Comparison of ENCODE assay signal across 11 mouse cellular contexts in genomic region chr11:52077939-52078338, GRCm38 (mm10). TPM values are rescaled to one million over a fixed set of nuclear protein-coding genes. Genes with fewer than 3 reads are reported as not detected.
DNase-seq lines count a peak whose midpoint lies in the region; ATAC-seq and TF ChIP-seq lines count a peak whose summit lies in the region.
"Had no signal": no experiment of that assay in that cellular context is flagged by ENCODE, and none has a peak within 500 bp of the region (broad histone marks: within the 10 kb centered on the region; RNA-seq: fewer than 3 reads in every experiment).

No protein-coding gene starts in this region.

- peaks cover 0 to 23% of the 10 kb centered on the region in 2 experiments; a peak in 2 of 4 replicates for H3K36me3 ChIP-seq in MEL (ENCODE audit: control insufficient read depth in 1 of 2, insufficient read depth in 2 of 2, low read length in 2 of 2)
- no peaks in the 10 kb centered on the region for H3K36me3 ChIP-seq in lung, postnatal 0 days (ENCODE audit: insufficient read depth, low read length)
- no peaks in the 10 kb centered on the region for H3K36me3 ChIP-seq in forebrain, embryonic 16.5 days (ENCODE audit: control insufficient read depth, insufficient read depth)
- H3K36me3 ChIP-seq: hindbrain, embryonic 15.5 days; liver, embryonic 15.5 days had no signal

- no peaks in the 10 kb centered on the region for H3K79me2 ChIP-seq in MEL (ENCODE audit: control insufficient read depth, insufficient read depth, low read length, poor library complexity)

- H3K9me3 ChIP-seq in MEL (replicated peaks; ENCODE audit: insufficient read depth, low read length) = no peaks in the 10 kb centered on the region
- no peaks in the 10 kb centered on the region for H3K9me3 ChIP-seq in lung, postnatal 0 days (ENCODE audit: low read length)
- H3K9me3 ChIP-seq in forebrain, embryonic 16.5 days (ENCODE audit: control insufficient read depth, low read length) = no peaks in the 10 kb centered on the region
- H3K9me3 ChIP-seq: hindbrain, embryonic 15.5 days; liver, embryonic 15.5 days had no signal

- TF ChIP-seq CTCF in MEL (IDR thresholded peaks at IDR 0.05 in 2 of 3, conservative IDR thresholded peaks at IDR 0.05 in 1 of 3; ENCODE audit: control insufficient read depth in 1 of 3, insufficient read depth in 1 of 3, low read depth in 2 of 3, low read length in 3 of 3, poor library complexity in 1 of 3, severe bottlenecking in 1 of 3) = no peak
- TF ChIP-seq CTCF in lung, postnatal 0 days (IDR thresholded peaks at IDR 0.05) = no peak

- TF ChIP-seq POLR2A in MEL (IDR thresholded peaks at IDR 0.05; ENCODE audit: control insufficient read depth in 1 of 2, insufficient read depth in 1 of 2, low read depth in 1 of 2, low read length in 2 of 2, poor library complexity in 1 of 2) = no peak

- peak; percentile 33 for DNase-seq in kidney, postnatal 10 days
- no peak for DNase-seq in kidney, adult 18-20 months
- DNase-seq in MEL (ENCODE audit: low read depth, low spot score) = no peak
- DNase-seq in adipocyte (ENCODE audit: low spot score) = peak; percentile 84
- DNase-seq in lung, postnatal 0 days (ENCODE audit: low spot score) = peak; percentile 87
- DNase-seq in c-Kit-positive CD71-positive TER-119-positive erythroid progenitor cells, embryonic 14.5 days (ENCODE audit: low spot score) = no peak
- DNase-seq: spleen, adult 18-20 months had no signal

- H3K9ac ChIP-seq in MEL (ENCODE audit: control insufficient read depth, low read depth, low read length, poor library complexity, severe bottlenecking) = no peak overlapping the region
- no peak overlapping the region for H3K9ac ChIP-seq in lung, postnatal 0 days (replicated peaks; ENCODE audit: low read depth)
- H3K9ac ChIP-seq in forebrain, embryonic 16.5 days (replicated peaks; ENCODE audit: low read depth, low read length) = no peak overlapping the region
- H3K9ac ChIP-seq: hindbrain, embryonic 15.5 days; liver, embryonic 15.5 days had no signal

- H3K4me2 ChIP-seq in lung, postnatal 0 days (replicated peaks; ENCODE audit: low read depth, low read length) = no peak overlapping the region
- H3K4me2 ChIP-seq in forebrain, embryonic 16.5 days (ENCODE audit: low read length) = no peak overlapping the region
- H3K4me2 ChIP-seq: hindbrain, embryonic 15.5 days; liver, embryonic 15.5 days had no signal

- H3K4me1 ChIP-seq in MEL (ENCODE audit: control insufficient read depth in 1 of 2, insufficient read depth in 2 of 2, low read length in 2 of 2) = peaks cover 18 to 30% of the 10 kb centered on the region in 2 experiments
- no peaks in the 10 kb centered on the region; the same call in 1 of the 2 replicates for H3K4me1 ChIP-seq in lung, postnatal 0 days (ENCODE audit: insufficient read depth, low read depth, low read length)
- H3K4me1 ChIP-seq in forebrain, embryonic 16.5 days (replicated peaks; ENCODE audit: control insufficient read depth, insufficient read depth, low read length) = peaks cover 3% of the 10 kb centered on the region; the same call in 1 of the 2 replicates
- H3K4me1 ChIP-seq: hindbrain, embryonic 15.5 days had no signal

- no peak overlapping the region for H3K27ac ChIP-seq in MEL (ENCODE audit: control insufficient read depth, low read depth, low read length)
- peak overlapping the region; percentile 74; the same call in 1 of the 2 replicates for H3K27ac ChIP-seq in lung, postnatal 0 days (ENCODE audit: low read length)
- no peak overlapping the region for H3K27ac ChIP-seq in forebrain, embryonic 16.5 days (ENCODE audit: low read length)
- H3K27ac ChIP-seq: hindbrain, embryonic 15.5 days; liver, embryonic 15.5 days had no signal

- no peak overlapping the region for H3K4me3 ChIP-seq in MEL (ENCODE audit: control insufficient read depth in 1 of 2, insufficient read depth in 1 of 2, low read depth in 2 of 2, low read length in 2 of 2)
- H3K4me3 ChIP-seq in lung, postnatal 0 days (ENCODE audit: low read depth, low read length) = no peak overlapping the region
- H3K4me3 ChIP-seq in forebrain, embryonic 16.5 days (replicated peaks; ENCODE audit: low read length) = no peak overlapping the region
- H3K4me3 ChIP-seq: hindbrain, embryonic 15.5 days; liver, embryonic 15.5 days had no signal

- WGBS in lung, postnatal 0 days = 46% methylated on average over 4 of the region's 4 CpGs
- 77% methylated on average over 4 of the region's 4 CpGs for WGBS in forebrain, embryonic 16.5 days

- no peaks in the 10 kb centered on the region for H3K27me3 ChIP-seq in MEL (ENCODE audit: control insufficient read depth in 1 of 2, insufficient read depth in 2 of 2, low read length in 2 of 2)
- no peaks in the 10 kb centered on the region for H3K27me3 ChIP-seq in lung, postnatal 0 days (replicated peaks; ENCODE audit: insufficient read depth, low read length)
- H3K27me3 ChIP-seq in forebrain, embryonic 16.5 days (replicated peaks; ENCODE audit: control insufficient read depth, insufficient read depth, low read length) = no peaks in the 10 kb centered on the region
- H3K27me3 ChIP-seq: hindbrain, embryonic 15.5 days; liver, embryonic 15.5 days had no signal

- peak; percentile 63 for ATAC-seq in lung, postnatal 0 days
- ATAC-seq in forebrain, embryonic 16.5 days = no peak
- ATAC-seq: midbrain, embryonic 16.5 days had no signal

- TF ChIP-seq EP300 in MEL (IDR thresholded peaks at IDR 0.05; ENCODE audit: low read depth in 1 of 2, low read length in 2 of 2) = no peak
- TF ChIP-seq EP300 in lung, postnatal 0 days (IDR thresholded peaks at IDR 0.05) = peak; percentile 56; the same call in 1 of the 2 replicates

- TF ChIP-seq RAD21 in MEL (IDR thresholded peaks at IDR 0.05; ENCODE audit: low read depth, low read length) = no peak

TF ChIP-seq in MEL, 35 proteins besides CTCF, POLR2A, EP300 and RAD21:
- TF ChIP-seq USF1 (IDR thresholded peaks at IDR 0.05; ENCODE audit: low read depth, low read length) = peak; percentile 32; the same call in 1 of the 2 replicates
- no peak for TF ChIP-seq MYC (IDR thresholded peaks at IDR 0.05; ENCODE audit: low read depth, low read length)
- no peak for TF ChIP-seq MXI1 (IDR thresholded peaks at IDR 0.05; ENCODE audit: low read depth, low read length)

RNA-seq across cellular contexts. Expression of gene Ppp2ca, which starts 20.5 kb away (rescaled TPM):
- 78.2 and 89.5 TPM in 2 replicates for total RNA-seq in MEL (2012; rRNA removed)
- polyA plus RNA-seq in MEL (2012; ENCODE audit: insufficient read depth in 1 of 2, insufficient read length in 2 of 2, low read depth in 1 of 2, low replicate concordance in 2 of 2, missing spikeins in 1 of 2) = 100 to 1,000 TPM; 102 to 113 TPM
- 42.1 and 44.8 TPM in 2 replicates for polyA plus RNA-seq in lung, postnatal 0 days (2015; fragmentation: Nextera tagmentation; extraction: Ambion mirVana)
- 116 and 123 TPM in 2 replicates for polyA plus RNA-seq in forebrain, embryonic 16.5 days (2015; fragmentation: Nextera tagmentation; extraction: Ambion mirVana)

Comparison
In these comparisons a context has a peak if more than half of its experiments do, and no peak if none do; other contexts are left out.
1. DNase-seq: peak in kidney, postnatal 10 days (single experiment), adipocyte (single experiment) and lung, postnatal 0 days (single experiment); none in kidney, adult 18-20 months (single experiment), MEL (single experiment) and c-Kit-positive CD71-positive TER-119-positive erythroid progenitor cells, embryonic 14.5 days (single experiment).